Mouse (Mus musculus): ENCODE results near the gene Tkt. TPM values are rescaled to one million over a fixed set of nuclear protein-coding genes. Genes with fewer than 3 reads are reported as not detected.
A peak's percentile ranks its signal among the peaks of the same experiment; 100 is the strongest.
"Not testable (repeated sequence)": the region's sequence is repeated elsewhere in the genome, so short reads cannot be mapped to it uniquely, and the experiment has no call there.

The Tkt gene
- polyA plus RNA-seq, 1 experiment, result 269 TPM

- Histone ChIP-seq H3K4me1 (replicated peaks; ENCODE audit: control insufficient read depth, insufficient read depth, low read length) (no peaks in the 10 kb centered on the region), H3K36me3 (ENCODE audit: control insufficient read depth, insufficient read depth, low read length) (peaks cover 42% of the 10 kb centered on the region), H3K27me3 (ENCODE audit: control insufficient read depth, insufficient read depth, low read length) (no peaks in the 10 kb centered on the region), H3K4me3 (ENCODE audit: control insufficient read depth, insufficient read depth, low read length) (no peak overlapping the region), H3K27ac (ENCODE audit: control insufficient read depth, insufficient read depth, low read length) (no peak overlapping the region)
- no peak for DNase-seq
- no peak for TF ChIP-seq POLR2A (IDR thresholded peaks at IDR 0.05; ENCODE audit: control insufficient read depth, extremely low read depth, insufficient read depth, low read length, poor library complexity)
- TF ChIP-seq CTCF (IDR thresholded peaks at IDR 0.05; ENCODE audit: borderline replicate concordance, control insufficient read depth, extremely low read depth, insufficient read depth, low read length, poor library complexity), result no peak
- 97% methylated on average over 10 of the region's 10 CpGs for WGBS
Observed at GRCm38 (mm10) chr14:30572253-30572652, 24.1 kb downstream of the Tkt start.

- Histone ChIP-seq H3K27me3 (ENCODE audit: control insufficient read depth, insufficient read depth, low read length) (no peaks in the 10 kb centered on the region), H3K36me3 (ENCODE audit: control insufficient read depth, insufficient read depth, low read length) (peaks cover 42% of the 10 kb centered on the region), H3K4me1 (replicated peaks; ENCODE audit: control insufficient read depth, insufficient read depth, low read length) (no peaks in the 10 kb centered on the region), H3K4me3 (ENCODE audit: control insufficient read depth, insufficient read depth, low read length) (no peak overlapping the region), H3K27ac (ENCODE audit: control insufficient read depth, insufficient read depth, low read length) (no peak overlapping the region)
- 87% methylated on average over 8 of the region's 8 CpGs for WGBS
- no peak for TF ChIP-seq CTCF (IDR thresholded peaks at IDR 0.05; ENCODE audit: borderline replicate concordance, control insufficient read depth, extremely low read depth, insufficient read depth, low read length, poor library complexity)
- TF ChIP-seq POLR2A (IDR thresholded peaks at IDR 0.05; ENCODE audit: control insufficient read depth, extremely low read depth, insufficient read depth, low read length, poor library complexity), result no peak
- DNase-seq, result no peak
Observed at GRCm38 (mm10) chr14:30573235-30573634, 25.1 kb downstream of the Tkt start.

GRCm38 (mm10) chr14:30573983-30574584, 25.9 kb downstream of the Tkt start:
- 74% methylated on average over 6 of the region's 6 CpGs for WGBS
- Histone ChIP-seq H3K4me3 (ENCODE audit: control insufficient read depth, insufficient read depth, low read length) (no peak overlapping the region), H3K4me1 (replicated peaks; ENCODE audit: control insufficient read depth, insufficient read depth, low read length) (peaks cover 2% of the 10 kb centered on the region; the same call in 1 of the 2 replicates), H3K27ac (ENCODE audit: control insufficient read depth, insufficient read depth, low read length) (no peak overlapping the region), H3K36me3 (ENCODE audit: control insufficient read depth, insufficient read depth, low read length) (peaks cover 37% of the 10 kb centered on the region), H3K27me3 (ENCODE audit: control insufficient read depth, insufficient read depth, low read length) (no peaks in the 10 kb centered on the region)
- peak; percentile 73 for DNase-seq
- TF ChIP-seq POLR2A (IDR thresholded peaks at IDR 0.05; ENCODE audit: control insufficient read depth, extremely low read depth, insufficient read depth, low read length, poor library complexity), result no peak
- TF ChIP-seq CTCF (IDR thresholded peaks at IDR 0.05; ENCODE audit: borderline replicate concordance, control insufficient read depth, extremely low read depth, insufficient read depth, low read length, poor library complexity), result no peak

DNA sequence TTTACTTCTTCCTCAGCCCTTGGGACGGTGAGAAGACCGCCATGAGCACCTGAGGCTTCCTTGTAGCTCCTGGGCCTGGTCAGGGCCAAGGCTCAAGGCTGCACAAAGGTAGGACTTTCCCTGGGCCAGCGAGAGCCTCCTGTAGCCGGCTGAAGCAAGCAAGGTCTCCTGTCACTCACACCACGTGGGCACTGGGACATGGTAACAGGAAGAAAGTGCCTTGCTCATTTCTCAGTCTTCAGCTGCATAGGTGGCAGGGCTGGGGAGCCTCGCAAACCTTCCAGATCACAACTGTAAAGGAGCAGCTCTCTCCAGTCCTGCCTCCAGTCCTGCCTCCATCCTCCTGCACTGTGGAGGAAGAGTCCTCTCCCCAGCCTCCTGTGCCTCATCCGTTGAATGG, 27.6 kb downstream of the Tkt start:
- WGBS, result 82% methylated on average over 7 of the region's 7 CpGs
- Histone ChIP-seq H3K4me1 (replicated peaks; ENCODE audit: control insufficient read depth, insufficient read depth, low read length) (peaks cover 8% of the 10 kb centered on the region), H3K36me3 (ENCODE audit: control insufficient read depth, insufficient read depth, low read length) (peaks cover 22% of the 10 kb centered on the region), H3K4me3 (ENCODE audit: control insufficient read depth, insufficient read depth, low read length) (no peak overlapping the region), H3K27ac (ENCODE audit: control insufficient read depth, insufficient read depth, low read length) (no peak overlapping the region), H3K27me3 (ENCODE audit: control insufficient read depth, insufficient read depth, low read length) (no peaks in the 10 kb centered on the region)
- TF ChIP-seq CTCF (IDR thresholded peaks at IDR 0.05; ENCODE audit: borderline replicate concordance, control insufficient read depth, extremely low read depth, insufficient read depth, low read length, poor library complexity), result no peak
- TF ChIP-seq POLR2A (IDR thresholded peaks at IDR 0.05; ENCODE audit: control insufficient read depth, extremely low read depth, insufficient read depth, low read length, poor library complexity), result no peak
- DNase-seq, result no peak

DNA sequence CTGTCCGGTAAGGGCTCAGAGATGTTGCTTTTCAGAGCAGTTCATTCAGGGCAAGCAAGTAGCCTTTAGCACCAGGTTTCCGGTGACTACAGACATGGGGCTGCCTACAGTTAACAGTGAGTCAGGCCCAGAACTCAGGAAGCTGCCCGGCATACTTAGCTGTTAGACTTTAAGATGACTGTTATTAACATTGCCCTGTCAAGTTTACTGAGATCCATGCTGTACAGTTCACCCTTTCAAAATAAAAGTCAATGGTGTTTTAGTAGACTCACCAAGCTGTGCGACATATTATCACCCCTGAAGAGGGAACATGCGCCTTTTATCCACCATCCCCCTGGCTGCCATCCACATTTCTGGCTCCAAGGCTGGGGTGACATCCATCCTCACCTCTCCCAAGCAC, 28.1 kb downstream of the Tkt start:
- peaks cover 8% of the 10 kb centered on the region for H3K4me1 ChIP-seq (replicated peaks; ENCODE audit: control insufficient read depth, insufficient read depth, low read length)
- H3K27me3 ChIP-seq (ENCODE audit: control insufficient read depth, insufficient read depth, low read length), result no peaks in the 10 kb centered on the region
- H3K27ac ChIP-seq (ENCODE audit: control insufficient read depth, insufficient read depth, low read length), result no peak overlapping the region
- H3K4me3 ChIP-seq (ENCODE audit: control insufficient read depth, insufficient read depth, low read length), result no peak overlapping the region
- TF ChIP-seq CTCF (IDR thresholded peaks at IDR 0.05; ENCODE audit: borderline replicate concordance, control insufficient read depth, extremely low read depth, insufficient read depth, low read length, poor library complexity) (no peak), POLR2A (IDR thresholded peaks at IDR 0.05; ENCODE audit: control insufficient read depth, extremely low read depth, insufficient read depth, low read length, poor library complexity) (no peak)
- 91% methylated on average over 5 of the region's 5 CpGs for WGBS
- DNase-seq, result no peak
- peaks cover 17% of the 10 kb centered on the region for H3K36me3 ChIP-seq (ENCODE audit: control insufficient read depth, insufficient read depth, low read length)

- 52% methylated on average over 10 of the region's 12 CpGs for WGBS
- H3K27ac ChIP-seq (ENCODE audit: control insufficient read depth, insufficient read depth, low read length); H3K4me1 ChIP-seq (replicated peaks; ENCODE audit: control insufficient read depth, insufficient read depth, low read length); H3K4me3 ChIP-seq (ENCODE audit: control insufficient read depth, insufficient read depth, low read length); H3K27me3 ChIP-seq (ENCODE audit: control insufficient read depth, insufficient read depth, low read length); DNase-seq; H3K36me3 ChIP-seq (ENCODE audit: control insufficient read depth, insufficient read depth, low read length): not testable (repeated sequence)
Observed at GRCm38 (mm10) chr14:30577303-30578062, 29.3 kb downstream of the Tkt start.

All from thymus, adult 2 months (tissue).